Mouse (Mus musculus): ENCODE data around the gene Tubb2b. TPM values are rescaled to one million over a fixed set of nuclear protein-coding genes. Genes with fewer than 3 reads are reported as not detected.
A peak's percentile ranks its signal among the peaks of the same experiment; 100 is the strongest.

Gene Tubb2b
- total RNA-seq, 2 experiments from 2014 or later = 192 to 215 TPM

GRCm38 (mm10) chr13:34143389-34143788, 13.1 kb upstream of the Tubb2b start:
- DNase-seq (ENCODE audit: low spot score in 2 of 2) = no peak

- peak; percentile 81 to 90 for DNase-seq (ENCODE audit: low spot score in 2 of 2)
These were observed 6.3 kb upstream of the Tubb2b start for GRCm38 (mm10) chr13:34136605-34137004.

GRCm38 (mm10) chr13:34134276-34134675, 4.0 kb upstream of the Tubb2b start:
- DNase-seq (ENCODE audit: low spot score in 2 of 2) = peak; percentile 75 to 90

- no peak for DNase-seq (ENCODE audit: low spot score in 2 of 2)
These were observed 3.2 kb upstream of the Tubb2b start for GRCm38 (mm10) chr13:34133326-34134071.

GRCm38 (mm10) chr13:34132875-34133274, 2.6 kb upstream of the Tubb2b start:
- DNase-seq (ENCODE audit: low spot score in 2 of 2) = no peak

- DNase-seq (ENCODE audit: low spot score in 2 of 2) = no peak
These were observed 2.0 kb upstream of the Tubb2b start for GRCm38 (mm10) chr13:34132299-34132698.

- peak in 1 of 2 experiments; percentile 64 for DNase-seq (ENCODE audit: low spot score in 2 of 2)
These were observed 1.4 kb upstream of the Tubb2b start for GRCm38 (mm10) chr13:34131708-34132060.

- DNase-seq (ENCODE audit: low spot score in 2 of 2) = peak in 1 of 2 experiments; percentile 57
These were observed 893 bp upstream of the Tubb2b start for GRCm38 (mm10) chr13:34131011-34131707.

GRCm38 (mm10) chr13:34129485-34130225, 611 bp downstream of the Tubb2b start:
- peak in 1 of 2 experiments; percentile 71 for DNase-seq (ENCODE audit: low spot score in 2 of 2)

- DNase-seq (ENCODE audit: low spot score in 2 of 2) = no peak
These were observed 1.8 kb downstream of the Tubb2b start for GRCm38 (mm10) chr13:34128276-34129114.

GRCm38 (mm10) chr13:34125711-34126110, 4.6 kb downstream of the Tubb2b start:
- no peak for DNase-seq (ENCODE audit: low spot score in 2 of 2)

GRCm38 (mm10) chr13:34120536-34120935, 9.7 kb downstream of the Tubb2b start:
- no peak for DNase-seq (ENCODE audit: low spot score in 2 of 2)

- DNase-seq (ENCODE audit: low spot score in 2 of 2) = no peak
These were observed 10.9 kb downstream of the Tubb2b start for GRCm38 (mm10) chr13:34119406-34119805.

- no peak for DNase-seq (ENCODE audit: low spot score in 2 of 2)
These were observed 11.4 kb downstream of the Tubb2b start for GRCm38 (mm10) chr13:34118816-34119215.

- no peak for DNase-seq (ENCODE audit: low spot score in 2 of 2)
These were observed 13.8 kb downstream of the Tubb2b start for GRCm38 (mm10) chr13:34116508-34116907.

GRCm38 (mm10) chr13:34114654-34115053, 15.6 kb downstream of the Tubb2b start:
- no peak for DNase-seq (ENCODE audit: low spot score in 2 of 2)

GRCm38 (mm10) chr13:34113086-34113485, 17.2 kb downstream of the Tubb2b start:
- DNase-seq (ENCODE audit: low spot score in 2 of 2) = no peak

- DNase-seq (ENCODE audit: low spot score in 2 of 2) = no peak
These were observed 17.7 kb downstream of the Tubb2b start for GRCm38 (mm10) chr13:34112369-34113081.

- no peak for DNase-seq (ENCODE audit: low spot score in 2 of 2)
These were observed 18.4 kb downstream of the Tubb2b start for GRCm38 (mm10) chr13:34111878-34112277.

- DNase-seq (ENCODE audit: low spot score in 2 of 2) = no peak
These were observed 19.2 kb downstream of the Tubb2b start for GRCm38 (mm10) chr13:34111019-34111418.

Data from layer of hippocampus, adult 18-20 months (tissue).